Mouse (Mus musculus) ES-E14 (cell line): ENCODE measurements around the gene Ifit1bl2.

Source experiments
- CHD2 ChIP-seq: IDR thresholded peaks from 2 replicates; pipeline ENCODE4 v1.6.1; 2014; ENCODE audit warnings: mild to moderate bottlenecking, low read depth, low read length, inconsistent platforms
- HCFC1 ChIP-seq: IDR thresholded peaks from 2 replicates; pipeline ENCODE4 v1.6.1; 2012; ENCODE audit warnings: low read length, inconsistent platforms, borderline replicate concordance; ENCODE audit not compliant: insufficient read depth
- MAFK ChIP-seq: IDR thresholded peaks from 2 replicates; pipeline ENCODE4 v1.6.1; 2014; ENCODE audit warnings: mild to moderate bottlenecking, low read depth, low read length, inconsistent platforms; ENCODE audit not compliant: insufficient read depth
- ZC3H11A ChIP-seq: IDR thresholded peaks from 2 replicates; pipeline ENCODE4 v1.6.1; 2012; ENCODE audit warnings: low read depth, mild to moderate bottlenecking, inconsistent platforms, low read length, borderline replicate concordance
- ZNF384 ChIP-seq: IDR thresholded peaks from 2 replicates; pipeline ENCODE4 v1.6.1; 2012; ENCODE audit warnings: low read depth, low read length, inconsistent platforms

- no peak for TF ChIP-seq MAFK
- TF ChIP-seq ZNF384, result no peak
- TF ChIP-seq ZC3H11A, result no peak
- TF ChIP-seq HCFC1, result no peak
- no peak for TF ChIP-seq CHD2
Observed at GRCm38 (mm10) chr19:34627496-34627895, 13.0 kb downstream of the Ifit1bl2 start.
